Mouse (Mus musculus) granulocyte monocyte progenitor cell, adult 5-6 weeks (primary cell): ENCODE results near the gene Nmur2. TPM values are rescaled to one million over a fixed set of nuclear protein-coding genes. Genes with fewer than 3 reads are reported as not detected.

Source experiments
- ATAC-seq: replicated peaks from 2 replicates; pipeline ENCODE4 v1.8.0; 2016; ENCODE audit warnings: mild to moderate bottlenecking, moderate TSS enrichment, inconsistent platforms; ENCODE audit not compliant: poor library complexity, severe bottlenecking
- total RNA-seq, 2 experiments: library from RNA; stranded (forward) in 1 of 2; stranded (reverse) in 1 of 2; fragments of 200-712, 200-1000 nt in 1 of 2; fragments of >200 nt in 1 of 2; fragmentation: Nextera tagmentation in 1 of 2; gene quantifications; 2 replicates each; pipeline ENCODE4 v1.2.3; 2014 to 2017

The Nmur2 gene
- total RNA-seq (2014; fragmentation: Nextera tagmentation) (not detected in 2 replicates), total RNA-seq (2017) (not detected in 2 replicates)

- ATAC-seq: no peak
These were observed at the start of gene Nmur2 for GRCm38 (mm10) chr11:56040917-56041316. Gene Nmur2 (minus strand): TSS chr11:56041010.

- ATAC-seq: no peak
These were observed 48.4 kb upstream of the Nmur2 start for GRCm38 (mm10) chr11:56089127-56089689.

- ATAC-seq: no peak
These were observed 31.3 kb upstream of the Nmur2 start for GRCm38 (mm10) chr11:56072131-56072530.

- no peak for ATAC-seq
These were observed 28.8 kb upstream of the Nmur2 start for GRCm38 (mm10) chr11:56069658-56070057.

- no peak for ATAC-seq
These were observed 24.3 kb upstream of the Nmur2 start for GRCm38 (mm10) chr11:56065147-56065546.

- ATAC-seq: no peak
These were observed 23.8 kb upstream of the Nmur2 start for GRCm38 (mm10) chr11:56064575-56064974.

- no peak for ATAC-seq
These were observed 18.4 kb upstream of the Nmur2 start for GRCm38 (mm10) chr11:56059236-56059635.

- ATAC-seq: no peak
These were observed 13.6 kb upstream of the Nmur2 start for GRCm38 (mm10) chr11:56054439-56054838.

GRCm38 (mm10) chr11:56026854-56027253 lies 14.0 kb downstream of the Nmur2 start:
- ATAC-seq: no peak

GRCm38 (mm10) chr11:56025746-56026570 lies 14.9 kb downstream of the Nmur2 start:
- no peak for ATAC-seq

- ATAC-seq: no peak
These were observed 27.2 kb downstream of the Nmur2 start for GRCm38 (mm10) chr11:56013510-56014057.

- ATAC-seq: no peak
These were observed 28.4 kb downstream of the Nmur2 start for GRCm38 (mm10) chr11:56012396-56012795.

GRCm38 (mm10) chr11:56008277-56008676 lies 32.5 kb downstream of the Nmur2 start:
- no peak for ATAC-seq

GRCm38 (mm10) chr11:55992799-55993198 lies 48.0 kb downstream of the Nmur2 start:
- ATAC-seq: no peak

GRCm38 (mm10) chr11:55992148-55992547 lies 48.7 kb downstream of the Nmur2 start:
- no peak for ATAC-seq

- peak; percentile 48; the same call in 1 of the 2 replicates for ATAC-seq
These were observed 49.2 kb downstream of the Nmur2 start for GRCm38 (mm10) chr11:55991505-55992066.

GRCm38 (mm10) chr11:55984643-55985042 lies 56.2 kb downstream of the Nmur2 start:
- no peak for ATAC-seq

GRCm38 (mm10) chr11:55981656-55982055 lies 59.2 kb downstream of the Nmur2 start:
- ATAC-seq: no peak; the same call in 1 of the 2 replicates

- ATAC-seq: no peak
These were observed 62.7 kb downstream of the Nmur2 start for GRCm38 (mm10) chr11:55978146-55978545.
